Mouse (Mus musculus) frontal cortex, postnatal 14 days (tissue): ENCODE results near the gene Mafk.
A peak's percentile ranks its signal among the peaks of the same experiment; 100 is the strongest.

Source experiments
- DNase-seq, 2 experiments: peaks; one replicate each; pipeline ENCODE4 v3.0.0; 2022; ENCODE audit warnings: low spot score in 2 of 2

The Mafk gene

DNA sequence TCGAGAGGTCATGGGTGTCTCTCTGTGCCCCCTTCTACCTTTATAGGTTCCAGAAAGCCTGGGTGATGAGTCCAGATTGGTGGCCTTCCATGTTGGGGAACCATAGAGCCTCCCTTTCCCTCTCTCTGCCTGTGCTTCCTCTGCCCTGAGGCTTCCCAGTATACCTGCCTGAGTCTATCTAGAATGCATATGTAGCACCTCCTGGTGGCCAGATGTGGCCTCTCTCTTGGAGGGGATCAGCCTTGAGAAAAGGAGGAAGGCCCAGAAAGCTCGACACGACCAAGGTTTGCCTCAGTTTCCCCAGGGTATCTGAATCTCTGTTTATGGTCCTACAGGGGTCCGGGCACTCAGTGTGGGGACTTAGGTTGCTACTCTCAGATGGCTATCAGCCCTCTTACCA is 27.5 kb downstream of the Mafk start:
- DNase-seq: no peak

DNA sequence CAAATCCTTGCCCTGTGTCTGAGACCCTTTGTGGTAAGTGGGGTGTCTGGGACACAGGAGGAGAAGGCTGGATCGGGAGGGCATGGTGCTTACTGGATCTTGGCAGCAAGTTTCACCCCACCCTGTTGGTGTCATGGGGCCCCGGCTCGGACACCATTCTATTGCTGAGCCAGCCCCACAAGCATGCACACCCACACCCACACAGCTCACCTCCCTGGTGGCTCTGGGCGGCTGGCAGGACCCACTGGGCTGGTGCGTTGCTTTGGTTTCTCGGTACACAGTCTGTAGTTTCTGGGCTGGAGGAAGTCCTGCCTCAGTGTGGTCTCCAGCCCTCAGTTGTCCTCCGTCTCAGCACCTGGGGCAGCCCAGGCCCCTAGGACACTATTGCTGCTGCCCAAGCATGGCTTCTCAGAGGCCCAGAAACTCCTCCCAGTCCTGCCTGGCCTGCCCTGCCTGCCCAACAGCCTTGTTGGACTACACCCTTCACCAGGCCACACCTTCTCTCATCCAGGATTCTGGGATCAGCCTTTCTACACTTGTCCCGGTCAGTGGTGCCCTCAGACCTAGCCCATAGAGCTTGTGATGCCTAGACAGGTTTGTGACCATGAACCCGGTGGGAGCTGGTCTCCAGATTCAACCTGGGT is 28.3 kb downstream of the Mafk start, which contains the start of gene Tmem184a:
Gene Tmem184a, minus strand, starts transcription at position 380 of the 644 bp plus-strand sequence.
- DNase-seq: no peak

DNA sequence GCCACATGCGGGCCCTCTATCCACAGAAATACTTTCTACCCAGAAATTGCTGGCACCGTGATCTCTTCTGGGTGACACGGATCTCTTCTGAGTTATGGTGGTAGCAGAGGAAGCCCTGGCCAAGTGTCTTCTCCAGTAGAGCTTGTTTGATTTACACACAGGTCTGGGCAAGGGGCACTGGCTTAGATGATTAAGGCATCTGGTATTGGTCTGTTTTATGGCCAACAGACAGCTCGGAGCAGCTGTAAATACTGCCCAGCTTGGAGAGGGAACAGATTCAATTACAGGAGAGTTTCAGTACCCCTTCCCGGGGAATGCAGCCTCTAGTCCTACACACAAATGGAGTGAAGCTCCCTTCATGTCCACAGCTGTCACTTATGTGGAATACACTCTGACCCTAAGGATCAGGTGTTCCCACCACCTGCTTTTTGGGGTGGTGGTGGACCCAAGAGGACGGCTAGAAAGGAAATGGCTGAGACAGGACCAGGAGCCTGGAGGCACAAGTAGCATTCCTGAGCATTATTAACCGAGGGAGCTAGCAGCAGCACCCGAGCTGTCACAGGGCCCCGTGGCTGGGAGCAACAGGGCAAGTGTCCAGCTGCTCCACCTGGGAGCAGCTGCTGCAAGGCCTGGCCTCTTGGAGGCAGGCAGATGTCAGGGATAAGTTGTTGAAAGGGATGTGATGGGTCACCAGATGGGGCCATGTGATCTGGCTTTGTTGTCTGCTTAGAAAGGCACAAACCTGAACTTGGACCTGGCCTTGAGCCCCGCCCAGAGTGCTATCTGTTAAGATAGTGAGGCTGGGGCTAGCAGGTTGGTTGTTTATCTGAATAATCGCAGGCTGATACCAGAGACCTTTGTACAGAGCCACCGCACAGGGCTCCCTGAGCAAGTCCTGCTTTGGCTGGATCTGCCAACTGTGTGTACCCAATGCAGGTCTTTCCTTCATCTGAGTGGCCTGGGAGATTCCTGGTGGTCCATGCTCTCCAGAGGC is 30.4 kb downstream of the Mafk start:
- DNase-seq: no peak

DNA sequence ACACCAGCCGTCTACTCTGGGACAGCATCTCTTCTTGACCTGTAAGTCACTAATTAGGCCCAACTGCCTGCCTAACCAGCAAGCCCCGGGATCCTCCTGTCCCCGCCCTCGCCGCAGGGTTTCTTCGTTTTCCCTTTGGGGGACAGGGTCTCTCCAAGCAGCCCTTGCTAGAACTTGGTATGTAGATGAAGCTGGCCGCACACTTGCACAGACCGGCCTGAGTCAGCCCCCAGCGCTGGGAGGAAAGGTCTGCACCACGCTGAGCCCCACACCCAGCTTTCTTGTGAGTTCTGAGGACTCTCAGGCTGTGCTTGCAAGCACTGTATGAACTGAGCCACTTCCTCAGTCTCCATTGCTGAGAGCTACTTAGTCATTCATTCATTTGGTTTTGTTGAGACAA is 33.2 kb downstream of the Mafk start:
- DNase-seq: no peak

DNA sequence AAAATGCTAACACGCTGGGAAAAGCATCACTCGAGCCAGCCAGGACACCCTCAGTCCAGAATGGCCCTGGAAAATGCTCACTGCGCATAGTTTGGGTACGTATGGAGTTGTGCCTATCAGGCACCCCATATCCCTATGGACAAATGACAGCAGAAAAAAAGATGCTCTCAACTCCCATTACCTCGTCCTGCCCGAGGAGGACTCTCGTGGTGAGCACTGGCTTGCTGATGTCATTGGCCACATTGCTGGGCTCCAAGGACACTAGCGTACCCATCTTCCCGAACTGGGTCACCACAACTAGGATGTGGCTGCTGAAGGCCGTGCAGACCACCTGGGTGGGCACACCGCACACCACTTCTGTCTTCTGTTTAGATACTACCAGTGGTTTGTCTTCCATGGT is 34.6 kb downstream of the Mafk start:
- no peak for DNase-seq

DNA sequence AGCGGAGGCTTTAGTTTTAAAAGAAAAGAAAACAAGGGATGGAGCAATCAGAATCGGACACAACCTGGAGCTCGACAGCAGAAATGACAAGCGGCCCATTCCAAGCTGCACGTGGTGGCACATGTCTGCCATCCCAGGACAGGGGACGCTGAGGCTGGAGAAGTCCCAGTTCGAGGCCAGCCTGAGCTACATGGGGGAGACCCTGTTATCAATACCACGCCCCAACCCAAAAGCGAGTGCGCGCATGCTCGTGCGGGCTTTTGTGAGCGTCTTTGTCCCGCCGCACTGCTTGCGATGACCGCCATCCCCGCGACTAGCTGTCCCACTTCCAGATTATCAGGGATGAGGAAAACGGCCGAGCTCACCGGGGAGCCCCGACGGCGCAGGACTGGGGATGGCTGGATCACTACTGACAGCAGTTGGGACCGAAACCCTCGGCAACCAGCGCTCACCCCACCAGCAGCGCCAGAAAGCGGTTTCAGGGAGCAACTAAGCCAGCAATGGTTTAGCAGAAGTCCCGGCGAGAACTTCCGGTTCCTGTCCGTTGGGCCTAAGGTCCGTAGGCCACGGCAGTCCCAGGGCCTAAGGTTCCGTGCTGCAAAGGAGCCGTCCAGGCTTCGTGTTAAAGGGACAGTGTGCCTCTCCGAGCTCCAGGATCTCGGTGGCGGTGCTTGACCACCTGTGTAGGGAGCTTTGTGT is 35.2 kb downstream of the Mafk start, which contains the start of the genes Gm26938 and Psmg3:
Gene Gm26938, minus strand, starts transcription at position 51 of the 699 bp plus-strand sequence.
Gene Psmg3, minus strand, starts transcription at position 529 of the 699 bp plus-strand sequence.
- peak; percentile 76 to 84 for DNase-seq

DNA sequence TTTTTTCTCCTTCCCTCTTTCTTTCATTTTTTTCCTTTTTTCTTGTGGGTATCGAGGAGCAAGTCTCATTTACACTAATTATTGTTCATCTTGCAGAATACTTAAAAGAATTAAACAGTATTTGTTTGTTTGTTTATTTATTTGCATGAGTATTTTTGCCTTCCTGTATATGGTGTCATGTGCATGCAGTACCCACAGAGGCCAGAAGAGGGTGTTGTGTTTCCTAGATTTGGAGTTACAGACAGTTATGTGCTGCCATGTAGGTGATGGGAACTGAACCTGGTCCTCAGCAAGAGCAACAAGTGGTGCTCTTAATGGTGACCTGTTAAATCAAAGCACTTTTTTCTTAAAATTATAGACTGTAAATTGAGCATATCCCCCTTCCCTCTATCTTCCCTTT is 36.3 kb downstream of the Mafk start:
- DNase-seq: no peak

DNA sequence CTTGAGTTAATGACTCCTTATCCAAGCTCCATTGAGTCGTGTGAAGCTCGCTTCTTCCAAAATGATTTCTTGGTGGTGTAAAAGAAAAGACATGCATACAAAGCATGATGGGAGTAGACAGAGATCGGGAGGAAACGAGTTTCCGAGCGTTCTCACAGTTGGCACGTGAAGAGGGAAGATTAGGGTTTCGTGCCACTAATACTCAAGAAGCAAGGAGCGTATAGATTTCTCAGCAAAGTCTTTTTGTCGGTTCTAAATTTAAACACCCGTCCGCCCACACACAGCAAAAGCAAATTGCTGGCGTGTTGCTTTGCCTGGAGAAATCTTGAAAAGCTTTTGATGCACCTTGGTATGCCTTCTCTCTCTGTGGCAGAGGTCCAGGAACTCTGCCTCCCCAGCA is 38.1 kb downstream of the Mafk start:
- DNase-seq: peak; percentile 23 to 50

DNA sequence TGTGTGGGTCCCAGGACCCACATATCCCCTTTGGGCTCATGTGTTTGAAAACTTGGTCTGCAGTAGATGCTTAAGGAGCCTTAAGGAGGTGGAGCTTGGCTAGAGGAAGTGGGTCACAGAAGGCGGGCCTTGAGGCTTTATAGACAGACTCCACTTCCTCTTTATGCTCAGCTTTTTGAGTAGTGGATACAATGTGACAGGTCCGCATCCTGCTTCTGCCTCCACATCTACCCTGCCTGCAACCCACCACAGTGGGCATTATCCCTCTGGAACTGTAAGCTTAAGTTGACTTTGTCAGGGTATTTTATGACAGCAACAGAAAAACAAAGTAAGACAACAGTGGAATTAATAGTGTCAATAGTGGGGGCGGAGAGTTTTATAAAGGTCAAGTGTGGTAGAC is 39.4 kb downstream of the Mafk start:
- no peak for DNase-seq

DNA sequence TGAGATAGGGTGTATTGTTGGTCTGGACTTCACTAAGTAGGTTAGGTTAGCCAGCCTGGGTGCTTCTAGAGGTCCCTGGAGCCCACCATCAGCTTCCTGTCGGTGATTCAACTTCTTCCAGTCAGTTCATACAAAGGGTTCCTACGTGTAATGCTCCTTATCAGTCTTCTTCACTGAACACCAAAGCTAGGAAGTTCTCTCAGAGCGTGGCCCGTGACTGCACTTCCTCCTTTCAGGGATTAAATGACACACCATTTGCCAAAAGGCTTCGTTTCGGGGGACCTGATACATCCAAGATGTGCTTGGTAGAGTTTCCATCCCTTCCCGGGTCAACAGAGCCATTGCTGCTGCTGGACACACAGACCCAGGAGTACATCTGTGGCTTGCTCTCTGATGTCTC is 40.8 kb downstream of the Mafk start:
- DNase-seq: no peak

DNA sequence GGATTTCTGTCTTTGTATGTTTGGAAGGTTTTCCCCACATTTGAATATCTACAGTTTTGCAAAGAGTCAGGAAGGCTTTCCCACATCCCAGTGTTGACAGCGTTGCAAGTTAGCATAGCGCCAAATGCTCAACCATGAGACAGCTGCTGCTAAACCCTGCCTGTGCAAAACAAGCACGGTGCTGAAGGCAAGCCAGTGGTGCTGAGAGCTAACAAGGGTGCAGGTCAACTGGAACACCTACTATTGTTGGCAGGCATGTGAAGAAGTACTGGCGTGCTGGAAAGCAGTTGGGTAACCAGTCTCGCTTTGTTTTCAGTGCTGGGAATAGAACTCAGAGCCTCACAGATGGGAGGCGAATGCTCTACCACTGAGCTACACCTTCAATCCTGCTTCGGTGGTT is 44.4 kb downstream of the Mafk start:
- DNase-seq: no peak

DNA sequence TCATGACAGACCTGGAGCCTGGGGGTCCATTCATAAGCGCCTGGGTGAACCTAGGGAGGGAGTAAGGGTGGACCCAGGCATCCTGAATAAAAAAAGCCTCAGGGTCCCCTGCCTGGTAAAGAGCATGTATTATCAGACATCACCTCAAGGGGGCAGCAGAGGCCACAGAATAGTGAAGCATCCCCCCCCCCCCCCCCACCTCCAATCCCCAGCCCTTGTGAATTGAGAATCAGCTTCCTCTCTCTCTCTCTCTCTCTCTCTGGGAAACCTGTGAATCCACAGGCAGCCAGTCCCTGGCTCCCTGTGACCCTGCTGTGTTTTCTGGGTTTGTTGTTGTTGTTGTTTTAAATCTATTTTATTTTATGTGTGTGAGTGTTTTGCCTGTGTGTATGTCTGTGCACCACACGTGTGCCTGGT is 47.2 kb downstream of the Mafk start:
- peak in 1 of 2 experiments; percentile 34 for DNase-seq

DNA sequence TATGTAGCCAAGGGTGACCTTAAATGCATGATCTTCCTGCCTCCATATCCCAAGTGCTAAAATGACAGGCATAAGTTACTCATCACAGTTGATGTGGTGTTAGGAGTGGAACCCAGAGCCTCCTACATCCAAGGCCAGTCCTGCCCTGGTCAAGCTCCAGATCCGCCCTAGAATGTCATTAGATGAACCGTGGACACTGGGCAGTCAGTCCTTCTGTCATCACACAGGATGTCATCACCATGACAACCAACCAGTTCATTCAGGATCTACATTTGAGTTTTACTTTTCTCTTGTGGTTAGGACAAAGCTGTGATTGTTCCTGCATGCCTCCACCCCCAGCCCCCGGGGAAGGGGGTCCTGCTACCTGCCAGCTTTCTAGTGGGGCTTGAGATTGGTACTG is 47.8 kb downstream of the Mafk start:
- no peak for DNase-seq

DNA sequence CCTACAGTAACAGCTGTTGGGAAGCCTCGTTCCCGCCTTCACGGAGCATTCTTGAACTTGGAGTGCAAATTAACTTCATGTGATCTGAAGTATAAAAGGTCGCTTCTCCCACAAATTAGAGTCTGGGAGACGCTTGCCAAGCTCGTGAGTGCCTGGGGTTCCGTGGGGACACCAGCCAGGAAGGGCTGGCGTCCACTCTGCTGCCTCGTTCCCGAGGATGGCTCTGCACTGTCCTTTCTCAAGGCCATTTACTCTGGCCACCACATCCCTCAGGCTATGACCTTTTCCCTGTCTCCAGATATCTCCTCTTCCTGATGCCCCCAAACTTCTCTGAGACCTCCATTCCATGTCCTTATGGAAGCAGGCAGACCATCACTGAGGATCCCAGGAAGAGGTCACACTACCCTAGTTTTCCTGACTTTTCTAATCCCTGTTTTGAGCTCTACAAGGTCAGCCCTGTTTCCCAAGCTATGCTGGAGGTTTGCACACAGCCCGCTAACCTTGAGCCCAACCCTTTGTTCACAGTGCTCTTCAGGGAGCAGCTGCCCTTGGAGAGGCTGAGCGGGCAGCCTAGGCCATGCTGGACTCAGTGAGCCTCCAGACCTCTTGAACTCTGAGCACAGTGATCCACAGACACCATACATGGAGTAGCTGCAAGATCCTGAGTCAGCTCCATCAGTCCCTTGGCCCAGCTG is 58.5 kb downstream of the Mafk start:
- no peak for DNase-seq
